Mouse (Mus musculus): Measurements from ENCODE around the gene Plekha5. TPM values are rescaled to one million over a fixed set of nuclear protein-coding genes. Genes with fewer than 3 reads are reported as not detected.

Plekha5 gene
- 32.5 TPM for polyA plus RNA-seq (2014; fragmentation: Illumina TruSeq; extraction: RNeasy Lipid Tissue Mini Kit (QIAGEN cat#74804); ENCODE audit: low replicate concordance)

DNA sequence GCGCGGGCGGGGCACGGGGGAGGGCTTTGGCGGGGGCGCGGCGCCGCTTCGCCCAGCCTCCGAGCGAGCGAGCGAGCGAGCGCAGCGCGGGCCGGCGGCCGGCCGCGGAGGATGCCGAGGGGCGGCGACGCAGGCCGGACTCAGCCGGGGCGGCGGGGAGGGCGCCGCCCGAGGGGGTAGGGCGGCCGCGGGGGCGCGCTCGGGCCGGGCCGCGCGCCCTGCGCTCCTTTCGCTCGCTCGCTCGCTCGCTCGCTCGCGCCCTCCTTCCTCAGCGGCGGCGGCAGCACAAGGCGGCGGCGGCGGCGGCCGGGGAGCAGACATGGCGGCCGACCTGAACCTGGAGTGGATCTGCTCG, at the start of gene Plekha5:
Plekha5 (plus strand) TSS at position 209 of the 355 bp plus-strand sequence.

DNA sequence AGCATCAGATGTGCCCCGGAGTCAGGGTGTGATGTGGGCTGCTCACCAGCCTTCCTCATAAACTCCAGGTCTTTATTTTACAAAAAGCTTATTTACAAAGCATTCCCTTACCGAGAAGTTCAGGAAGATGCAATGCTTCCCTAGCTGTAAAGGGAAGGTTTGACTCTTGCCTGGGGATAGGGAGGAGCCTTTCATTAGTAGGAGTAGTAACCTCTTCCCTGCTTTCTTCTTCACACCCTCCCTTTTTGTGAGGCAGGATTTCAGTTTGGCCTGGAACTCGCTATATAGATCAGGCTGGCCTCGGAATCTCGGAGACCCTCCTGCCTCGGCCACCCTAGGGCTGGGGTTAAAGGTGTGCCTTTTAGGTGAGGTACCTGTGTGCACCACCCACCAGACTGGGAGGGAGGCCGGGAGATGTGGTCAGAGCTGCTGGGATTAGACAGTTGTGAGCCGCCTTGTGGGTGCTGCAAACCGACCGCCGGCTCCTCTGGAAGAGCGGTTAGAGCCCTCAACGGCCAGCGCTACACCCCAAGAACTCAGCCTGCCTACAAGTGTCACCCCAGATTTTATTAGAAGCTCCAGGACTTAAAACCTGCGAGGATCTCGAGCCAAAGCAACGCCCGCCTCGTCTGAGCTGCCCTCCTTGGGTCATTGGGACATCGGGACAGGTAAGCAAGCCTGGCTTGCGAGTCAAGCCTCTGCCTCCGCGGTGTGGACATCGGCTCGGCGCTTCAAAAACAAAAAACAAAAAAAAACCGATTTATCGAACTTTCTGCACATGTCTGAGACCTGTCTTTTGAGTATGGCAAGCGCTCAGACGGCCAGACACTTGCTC, 198.8 kb downstream of the Plekha5 start, which contains the start of gene Aebp2:
Aebp2 (plus strand) TSS at position 273 of the 835 bp plus-strand sequence.

Other genes with a start within 250 kb of the Plekha5 start
- gene Aebp2, start 198.6 kb downstream of the Plekha5 start, polyA plus RNA-seq (2014; fragmentation: Illumina TruSeq; extraction: RNeasy Lipid Tissue Mini Kit (QIAGEN cat#74804); ENCODE audit: low replicate concordance) = 102 TPM